8 mouse cellular contexts compared by ENCODE assay signal in genomic region chr5:97553122-97553521, GRCm38 (mm10).
A peak's percentile ranks its signal among the peaks of the same experiment; 100 is the strongest.
DNase-seq lines count a peak whose midpoint lies in the region; ATAC-seq and TF ChIP-seq lines count a peak whose summit lies in the region.

No protein-coding gene starts in this region.

- DNase-seq in hindbrain, postnatal 0 days (ENCODE audit: low spot score), result no peak
- DNase-seq in 3T3-L1 (ENCODE audit: low read depth, low spot score), result peak; percentile 47
- DNase-seq in MEL (ENCODE audit: low read depth, low spot score), result peak; percentile 50
- peak; percentile 18 to 45 for DNase-seq in kidney, postnatal 4 days
- no peak for DNase-seq in layer of hippocampus, postnatal 36 days
- DNase-seq in adrenal gland, postnatal 4 days (ENCODE audit: low spot score in 2 of 2), result no peak

- peak; percentile 46 for TF ChIP-seq CTCF in hindbrain, postnatal 0 days (IDR thresholded peaks at IDR 0.05; ENCODE audit: low read depth)
- peak; percentile 56 to 72 (median 63) for TF ChIP-seq CTCF in MEL (IDR thresholded peaks at IDR 0.05 in 2 of 3, conservative IDR thresholded peaks at IDR 0.05 in 1 of 3; ENCODE audit: control insufficient read depth in 1 of 3, insufficient read depth in 1 of 3, low read depth in 2 of 3, low read length in 3 of 3, poor library complexity in 1 of 3, severe bottlenecking in 1 of 3)

- no peaks in the 10 kb centered on the region for H3K36me3 ChIP-seq in hindbrain, postnatal 0 days (ENCODE audit: insufficient read depth, low read length)
- H3K36me3 ChIP-seq in hindbrain, embryonic 16.5 days (ENCODE audit: control insufficient read depth, insufficient read depth, low read length), result no peaks in the 10 kb centered on the region
- no peaks in the 10 kb centered on the region for H3K36me3 ChIP-seq in MEL (ENCODE audit: control insufficient read depth in 1 of 2, insufficient read depth in 2 of 2, low read length in 2 of 2)

- no peaks in the 10 kb centered on the region for H3K27me3 ChIP-seq in hindbrain, postnatal 0 days (ENCODE audit: insufficient read depth, low read length)
- H3K27me3 ChIP-seq in hindbrain, embryonic 16.5 days (replicated peaks; ENCODE audit: control insufficient read depth, insufficient read depth, low read length), result no peaks in the 10 kb centered on the region
- no peaks in the 10 kb centered on the region for H3K27me3 ChIP-seq in MEL (ENCODE audit: control insufficient read depth in 1 of 2, insufficient read depth in 2 of 2, low read length in 2 of 2)

- H3K4me1 ChIP-seq in hindbrain, postnatal 0 days (ENCODE audit: insufficient read depth, low read length), result no peaks in the 10 kb centered on the region
- no peaks in the 10 kb centered on the region for H3K4me1 ChIP-seq in hindbrain, embryonic 16.5 days (ENCODE audit: control insufficient read depth, insufficient read depth, low read depth, low read length)
- H3K4me1 ChIP-seq in MEL (ENCODE audit: control insufficient read depth in 1 of 2, insufficient read depth in 2 of 2, low read length in 2 of 2), result no peaks in the 10 kb centered on the region

- TF ChIP-seq RAD21 in MEL (IDR thresholded peaks at IDR 0.05; ENCODE audit: low read depth, low read length), result peak; percentile 54

- ATAC-seq in hindbrain, postnatal 0 days, result no peak
- no peak for ATAC-seq in hindbrain, embryonic 16.5 days
- ATAC-seq in frontal cortex, adult (ENCODE audit: low TSS enrichment), result no peak

- H3K79me2 ChIP-seq in MEL (ENCODE audit: control insufficient read depth, insufficient read depth, low read length, poor library complexity), result no peaks in the 10 kb centered on the region

- 58% methylated on average over 3 of the region's 3 CpGs for WGBS in hindbrain, postnatal 0 days
- 59% methylated on average over 3 of the region's 3 CpGs for WGBS in hindbrain, embryonic 16.5 days

- no peak for TF ChIP-seq POLR2A in MEL (IDR thresholded peaks at IDR 0.05; ENCODE audit: control insufficient read depth in 1 of 2, insufficient read depth in 1 of 2, low read depth in 1 of 2, low read length in 2 of 2, poor library complexity in 1 of 2)

- 0 out of 2 replicates have a peak, but pooled peaks cover 3% of the 10 kb centered on the region for H3K9me3 ChIP-seq in hindbrain, postnatal 0 days (ENCODE audit: low read length)
- H3K9me3 ChIP-seq in hindbrain, embryonic 16.5 days (ENCODE audit: control insufficient read depth, low read length), result 0 out of 2 replicates have a peak, but pooled peaks cover 2% of the 10 kb centered on the region
- H3K9me3 ChIP-seq in MEL (replicated peaks; ENCODE audit: insufficient read depth, low read length), result no peaks in the 10 kb centered on the region

- no peak for TF ChIP-seq EP300 in MEL (IDR thresholded peaks at IDR 0.05; ENCODE audit: low read depth in 1 of 2, low read length in 2 of 2)

- H3K27ac ChIP-seq in hindbrain, postnatal 0 days, result no peak overlapping the region
- no peak overlapping the region for H3K27ac ChIP-seq in hindbrain, embryonic 16.5 days (ENCODE audit: low read depth, low read length)
- no peak overlapping the region for H3K27ac ChIP-seq in MEL (ENCODE audit: control insufficient read depth, low read depth, low read length)

- H3K9ac ChIP-seq in hindbrain, postnatal 0 days (replicated peaks; ENCODE audit: low read length), result no peak overlapping the region
- H3K9ac ChIP-seq in hindbrain, embryonic 16.5 days (ENCODE audit: low read depth, low read length), result no peak overlapping the region
- H3K9ac ChIP-seq in MEL (ENCODE audit: control insufficient read depth, low read depth, low read length, poor library complexity, severe bottlenecking), result no peak overlapping the region

- H3K4me2 ChIP-seq in hindbrain, postnatal 0 days (ENCODE audit: low read depth, low read length), result no peak overlapping the region
- no peak overlapping the region for H3K4me2 ChIP-seq in hindbrain, embryonic 16.5 days (ENCODE audit: low read length)

- H3K4me3 ChIP-seq in hindbrain, postnatal 0 days (ENCODE audit: low read length), result no peak overlapping the region
- no peak overlapping the region for H3K4me3 ChIP-seq in hindbrain, embryonic 16.5 days (ENCODE audit: low read length)
- H3K4me3 ChIP-seq in MEL (ENCODE audit: control insufficient read depth in 1 of 2, insufficient read depth in 1 of 2, low read depth in 2 of 2, low read length in 2 of 2), result no peak overlapping the region

TF ChIP-seq in MEL, 35 proteins besides CTCF, POLR2A, EP300 and RAD21:
- TF ChIP-seq ZC3H11A (IDR thresholded peaks at IDR 0.05; ENCODE audit: low read depth, low read length) (0 out of 2 replicates have a peak, but pooled peaks have one; percentile 24), TAL1 (IDR thresholded peaks at IDR 0.05; ENCODE audit: low read length) (no peak), SMC3 (IDR thresholded peaks at IDR 0.05; ENCODE audit: low read depth, low read length) (peak; percentile 64), POLR2AphosphoS2 (IDR thresholded peaks at IDR 0.05; ENCODE audit: low read length) (no peak)

Comparison
In these comparisons a context has a peak if more than half of its experiments do, and no peak if none do; other contexts are left out.
1. DNase-seq: peak in 3T3-L1 (single experiment), MEL (single experiment) and kidney, postnatal 4 days (2 of 2); none in hindbrain, postnatal 0 days (single experiment), layer of hippocampus, postnatal 36 days (0 of 2) and adrenal gland, postnatal 4 days (0 of 2).